18 mouse cellular contexts compared by ENCODE assay signal in the genomic region with DNA sequence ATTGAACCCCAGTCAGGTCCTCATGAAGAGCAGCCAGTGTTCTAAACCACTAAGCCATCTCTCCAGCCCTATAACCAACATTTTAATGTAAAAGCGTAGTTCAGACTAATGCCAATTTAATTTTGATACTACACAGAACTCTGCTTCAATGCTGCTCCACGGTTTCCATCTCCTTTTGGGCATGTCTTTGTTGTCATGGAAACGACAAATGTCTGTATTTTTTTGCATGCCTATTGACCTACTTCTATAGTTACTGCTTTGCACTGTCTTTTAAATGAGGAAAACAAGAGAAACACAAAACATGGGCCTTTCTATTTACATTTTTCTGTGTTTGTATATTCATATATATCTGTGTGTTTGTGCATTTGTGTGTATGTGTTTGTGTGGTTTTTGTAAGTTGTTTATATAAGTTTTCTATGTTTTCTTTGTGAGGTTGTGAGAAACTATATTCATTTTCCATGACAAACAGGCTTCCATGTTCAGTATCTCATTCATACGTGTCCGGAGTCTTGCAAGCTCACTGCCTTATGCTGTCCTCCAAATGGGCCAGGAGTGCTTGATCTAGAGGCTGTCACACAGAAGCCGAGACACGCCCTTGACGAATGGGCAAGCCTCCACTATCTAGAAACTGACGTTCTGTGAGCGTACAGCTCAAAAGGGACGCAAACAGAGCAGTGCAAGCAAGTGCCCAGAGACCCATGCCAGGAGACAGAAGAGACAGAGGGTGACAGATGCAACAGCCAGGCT.
DNase-seq lines count a peak whose midpoint lies in the region; ATAC-seq lines count a peak whose summit lies in the region.
"Had no signal": no experiment of that assay in that cellular context is flagged by ENCODE, and none has a peak within 500 bp of the region (broad histone marks: within the 10 kb centered on the region; RNA-seq: fewer than 3 reads in every experiment).

No protein-coding gene starts in this region.

- H3K27ac ChIP-seq in forebrain, embryonic 16.5 days (ENCODE audit: low read length), result peak overlapping the region; percentile 47; the same call in 1 of the 2 replicates
- H3K27ac ChIP-seq in forebrain, embryonic 11.5 days (ENCODE audit: low read depth, low read length), result no peak overlapping the region
- H3K27ac ChIP-seq: layer of hippocampus, adult 2 months; limb, embryonic 10.5 days had no signal

- H3K4me2 ChIP-seq in forebrain, embryonic 16.5 days (ENCODE audit: low read length), result no peak overlapping the region
- H3K4me2 ChIP-seq in forebrain, embryonic 11.5 days (ENCODE audit: low read depth, low read length, severe bottlenecking), result no peak overlapping the region
- H3K4me2 ChIP-seq: heart, embryonic 12.5 days had no signal

- peak; percentile 40; the same call in 1 of the 2 replicates for ATAC-seq in forebrain, embryonic 16.5 days
- ATAC-seq in forebrain, embryonic 11.5 days (replicated peaks; ENCODE audit: low FRiP score), result no peak
- ATAC-seq: liver, postnatal 0 days had no signal

- no peaks in the 10 kb centered on the region for H3K36me3 ChIP-seq in forebrain, embryonic 16.5 days (ENCODE audit: control insufficient read depth, insufficient read depth)
- no peaks in the 10 kb centered on the region for H3K36me3 ChIP-seq in forebrain, embryonic 11.5 days (ENCODE audit: control insufficient read depth, insufficient read depth, low read length)
- H3K36me3 ChIP-seq: heart, embryonic 12.5 days; limb, embryonic 10.5 days had no signal

- H3K4me3 ChIP-seq in forebrain, embryonic 16.5 days (replicated peaks; ENCODE audit: low read length), result no peak overlapping the region
- H3K4me3 ChIP-seq in forebrain, embryonic 11.5 days (ENCODE audit: low read depth, low read length), result no peak overlapping the region
- H3K4me3 ChIP-seq: heart, embryonic 12.5 days; layer of hippocampus, adult 2 months; limb, embryonic 10.5 days had no signal

- DNase-seq in forebrain, embryonic 11.5 days (ENCODE audit: low spot score), result no peak
- DNase-seq in layer of hippocampus, adult 9-11 months, result peak; percentile 13
- DNase-seq in layer of hippocampus, postnatal 36 days, result no peak
- DNase-seq in right cerebral cortex, adult 2 months (ENCODE audit: low spot score in 2 of 2), result peak; percentile 13 to 15
- DNase-seq in right cerebral cortex, postnatal 4 days, result no peak
- DNase-seq in gastrocnemius, postnatal 10 days, result no peak
- DNase-seq: B cell, adult 2 months; cerebellum, adult 9-11 months; embryo, embryonic 11 days; heart, postnatal 14 days; kidney, adult 2 months; kidney, postnatal 14 days; liver, postnatal 0 days; lung, postnatal 10 days had no signal

- H3K27me3 ChIP-seq in forebrain, embryonic 16.5 days (replicated peaks; ENCODE audit: control insufficient read depth, insufficient read depth, low read length), result no peaks in the 10 kb centered on the region
- H3K27me3 ChIP-seq in forebrain, embryonic 11.5 days (ENCODE audit: control insufficient read depth, insufficient read depth, low read length), result no peaks in the 10 kb centered on the region
- H3K27me3 ChIP-seq: heart, embryonic 12.5 days had no signal

- 72% methylated on average over 11 of the region's 11 CpGs for WGBS in forebrain, embryonic 16.5 days
- 84% methylated on average over 11 of the region's 11 CpGs for WGBS in forebrain, embryonic 11.5 days

- H3K9ac ChIP-seq in forebrain, embryonic 16.5 days (replicated peaks; ENCODE audit: low read depth, low read length), result no peak overlapping the region
- no peak overlapping the region for H3K9ac ChIP-seq in forebrain, embryonic 11.5 days (ENCODE audit: low read length)
- H3K9ac ChIP-seq: heart, embryonic 12.5 days; liver, postnatal 0 days had no signal

- no peaks in the 10 kb centered on the region; the same call in 1 of the 2 replicates for H3K4me1 ChIP-seq in forebrain, embryonic 16.5 days (replicated peaks; ENCODE audit: control insufficient read depth, insufficient read depth, low read length)
- H3K4me1 ChIP-seq in forebrain, embryonic 11.5 days (replicated peaks; ENCODE audit: control insufficient read depth, insufficient read depth, low read length), result no peaks in the 10 kb centered on the region
- H3K4me1 ChIP-seq: heart, embryonic 12.5 days had no signal

- H3K9me3 ChIP-seq in forebrain, embryonic 16.5 days (ENCODE audit: control insufficient read depth, low read length), result no peaks in the 10 kb centered on the region
- no peaks in the 10 kb centered on the region for H3K9me3 ChIP-seq in forebrain, embryonic 11.5 days (ENCODE audit: control insufficient read depth, low read length)
- H3K9me3 ChIP-seq: heart, embryonic 12.5 days; limb, embryonic 10.5 days had no signal

Comparison
In these comparisons a context has a peak if more than half of its experiments do, and no peak if none do; other contexts are left out.
1. DNase-seq: peak in layer of hippocampus, adult 9-11 months (single experiment) and right cerebral cortex, adult 2 months (2 of 2); none in forebrain, embryonic 11.5 days (single experiment), layer of hippocampus, postnatal 36 days (0 of 2), right cerebral cortex, postnatal 4 days (single experiment) and gastrocnemius, postnatal 10 days (single experiment).